In genomic region chr9:21272391-21272790, GRCm38 (mm10) we compare ENCODE assay signal across 22 mouse cellular contexts. TPM values are rescaled to one million over a fixed set of nuclear protein-coding genes. Genes with fewer than 3 reads are reported as not detected.
DNase-seq lines count a peak whose midpoint lies in the region; ATAC-seq and TF ChIP-seq lines count a peak whose summit lies in the region.
"Had no signal": no experiment of that assay in that cellular context is flagged by ENCODE, and none has a peak within 500 bp of the region (broad histone marks: within the 10 kb centered on the region; RNA-seq: fewer than 3 reads in every experiment).

No protein-coding gene starts in this region.

- no peaks in the 10 kb centered on the region for H3K4me1 ChIP-seq in MEL (ENCODE audit: control insufficient read depth in 1 of 2, insufficient read depth in 2 of 2, low read length in 2 of 2)

- no peak overlapping the region for H3ac ChIP-seq in myocyte (ENCODE audit: control insufficient read depth, insufficient read length)

- peak in 1 of 2 experiments; percentile 55; a peak in 1 of 4 replicates for TF ChIP-seq POLR2A in MEL (IDR thresholded peaks at IDR 0.05; ENCODE audit: control insufficient read depth in 1 of 2, insufficient read depth in 1 of 2, low read depth in 1 of 2, low read length in 2 of 2, poor library complexity in 1 of 2)
- TF ChIP-seq POLR2A in myocyte (IDR thresholded peaks at IDR 0.05; ENCODE audit: insufficient read length, low read depth) = no peak

- H3K4me3 ChIP-seq in MEL (ENCODE audit: control insufficient read depth in 1 of 2, insufficient read depth in 1 of 2, low read depth in 2 of 2, low read length in 2 of 2) (no peak overlapping the region), myocyte (no peak overlapping the region)

- no peaks in the 10 kb centered on the region for H3K9me3 ChIP-seq in MEL (replicated peaks; ENCODE audit: insufficient read depth, low read length)
- H3K9me3 ChIP-seq: G1E had no signal

- no peaks in the 10 kb centered on the region for H3K27me3 ChIP-seq in MEL (ENCODE audit: control insufficient read depth in 1 of 2, insufficient read depth in 2 of 2, low read length in 2 of 2)
- H3K27me3 ChIP-seq in myocyte (ENCODE audit: control insufficient read depth, insufficient read depth, insufficient read length) = no peaks in the 10 kb centered on the region
- H3K27me3 ChIP-seq: CH12.LX, Patski had no signal

- peaks cover 0 to 58% of the 10 kb centered on the region in 2 experiments; a peak in 2 of 4 replicates for H3K36me3 ChIP-seq in MEL (ENCODE audit: control insufficient read depth in 1 of 2, insufficient read depth in 2 of 2, low read length in 2 of 2)
- peaks cover 23% of the 10 kb centered on the region for H3K36me3 ChIP-seq in myocyte (ENCODE audit: control insufficient read depth, insufficient read depth)

- peak; percentile 86 for DNase-seq in heart, adult 11 months
- no peak for DNase-seq in heart, adult 18-20 months
- DNase-seq in MEL (ENCODE audit: low read depth, low spot score) = peak; percentile 43
- DNase-seq in cerebellum, adult 9-11 months = no peak
- DNase-seq: adrenal gland, adult 2 months; adrenal gland, adult 8-10 months; adrenal gland, postnatal 10 days; adrenal gland, postnatal 14 days; adrenal gland, postnatal 25 days; adrenal gland, postnatal 36 days; B cell, adult 2 months; cerebellum, adult 11 months; cerebellum, adult 11-12 months; cerebellum, adult 18-20 months; cerebellum, adult 2 months; cerebellum, adult 8-10 months had no signal

- no peak overlapping the region for H3K9ac ChIP-seq in MEL (ENCODE audit: control insufficient read depth, low read depth, low read length, poor library complexity, severe bottlenecking)

- TF ChIP-seq RAD21 in MEL (IDR thresholded peaks at IDR 0.05; ENCODE audit: low read depth, low read length) = no peak

- no peak for TF ChIP-seq CTCF in MEL (IDR thresholded peaks at IDR 0.05 in 2 of 3, conservative IDR thresholded peaks at IDR 0.05 in 1 of 3; ENCODE audit: control insufficient read depth in 1 of 3, insufficient read depth in 1 of 3, low read depth in 2 of 3, low read length in 3 of 3, poor library complexity in 1 of 3, severe bottlenecking in 1 of 3)

- H3K27ac ChIP-seq in MEL (ENCODE audit: control insufficient read depth, low read depth, low read length) = no peak overlapping the region

- no peak for ATAC-seq in activated CD4-positive, CD25-positive, alpha-beta regulatory T cell, adult 4 months
- ATAC-seq: CD4-positive, CD25-positive, alpha-beta regulatory T cell, adult 4 months; Patski had no signal

- no peak for TF ChIP-seq EP300 in MEL (IDR thresholded peaks at IDR 0.05; ENCODE audit: low read depth in 1 of 2, low read length in 2 of 2)

- H3K79me2 ChIP-seq in MEL (ENCODE audit: control insufficient read depth, insufficient read depth, low read length, poor library complexity) (peaks cover 1% of the 10 kb centered on the region; the same call in 1 of the 2 replicates), myocyte (ENCODE audit: control insufficient read depth, insufficient read depth) (no peaks in the 10 kb centered on the region)

- no peak overlapping the region for H3K4me2 ChIP-seq in myocyte (ENCODE audit: low read depth)

TF ChIP-seq in MEL, 35 proteins besides CTCF, POLR2A, EP300 and RAD21:
- no peak for TF ChIP-seq MAFK (IDR thresholded peaks at IDR 0.05; ENCODE audit: borderline replicate concordance, low read depth, low read length)
- TF ChIP-seq ZMIZ1 (IDR thresholded peaks at IDR 0.05; ENCODE audit: low read depth, low read length) = 0 out of 2 replicates have a peak, but pooled peaks have one; percentile 20

TF ChIP-seq in myocyte, 11 proteins besides CTCF, POLR2A, EP300 and RAD21:
- TF ChIP-seq POLR2AphosphoS2 (IDR thresholded peaks at IDR 0.05; ENCODE audit: insufficient read length, low read depth) (peak; percentile 67), MAX (IDR thresholded peaks at IDR 0.05; ENCODE audit: low read depth) (no peak)

RNA-seq across cellular contexts. Expression of gene Atg4d, which starts 7.3 kb away (rescaled TPM):
- 100 to 1,000 TPM in 1 of 2 experiments, 10 to 100 TPM in 1; 82.0 to 101 TPM for total RNA-seq in heart, adult 18-20 months (2021)
- 76.4 and 83.9 TPM in 2 replicates for total RNA-seq in MEL (2012; rRNA removed)
- polyA plus RNA-seq in MEL (2012; ENCODE audit: insufficient read depth in 1 of 2, insufficient read length in 2 of 2, low read depth in 1 of 2, low replicate concordance in 2 of 2, missing spikeins in 1 of 2) (10 to 100 TPM in 1 of 2 experiments, not detected in 1; 99.7 TPM), myocyte (2012; fragmentation: generic; extraction: Trizol) (39.8 TPM)
- 10 to 100 TPM; 24.3 to 26.8 TPM for polyA plus RNA-seq in activated CD4-positive, CD25-positive, alpha-beta regulatory T cell, adult 4 months (2017; shearing (Covaris generic))

RNA-seq across cellular contexts. Expression of gene Kri1, which starts 15.4 kb away (rescaled TPM):
- 10 to 100 TPM; 10.6 to 17.2 TPM for total RNA-seq in heart, adult 18-20 months (2021)
- 175 and 199 TPM in 2 replicates for total RNA-seq in MEL (2012; rRNA removed)
- polyA plus RNA-seq in MEL (2012; ENCODE audit: insufficient read depth in 1 of 2, insufficient read length in 2 of 2, low read depth in 1 of 2, low replicate concordance in 2 of 2, missing spikeins in 1 of 2) (100 to 1,000 TPM in 1 of 2 experiments, 10 to 100 TPM in 1; 76.1 to 233 TPM), myocyte (2012; fragmentation: generic; extraction: Trizol) (31.4 TPM)
- polyA plus RNA-seq in activated CD4-positive, CD25-positive, alpha-beta regulatory T cell, adult 4 months (2017; shearing (Covaris generic)) = 10 to 100 TPM; 20.8 to 26.1 TPM

RNA-seq across cellular contexts. Expression of gene Cdkn2d, which starts 18.8 kb away (rescaled TPM):
- 10 to 100 TPM; 14.3 to 15.9 TPM for total RNA-seq in heart, adult 18-20 months (2021)
- 40.1 and 55.2 TPM in 2 replicates for total RNA-seq in MEL (2012; rRNA removed)
- polyA plus RNA-seq in MEL (2012; ENCODE audit: insufficient read depth in 1 of 2, insufficient read length in 2 of 2, low read depth in 1 of 2, low replicate concordance in 2 of 2, missing spikeins in 1 of 2) (10 to 100 TPM in 1 of 2 experiments, not detected in 1; 67.9 TPM), myocyte (2012; fragmentation: generic; extraction: Trizol) (53.2 TPM)
- 100 to 1,000 TPM; 142 to 158 TPM for polyA plus RNA-seq in activated CD4-positive, CD25-positive, alpha-beta regulatory T cell, adult 4 months (2017; shearing (Covaris generic))

RNA-seq across cellular contexts. Expression of gene S1pr5, which starts 24.1 kb away (rescaled TPM):
- 1 to 10 TPM in 1 of 2 experiments, under 1 TPM in 1; 0.89 to 1.5 TPM for total RNA-seq in heart, adult 18-20 months (2021)
- total RNA-seq in MEL (2012; rRNA removed) = 0.04 TPM in 1 of 2 replicates, not detected in the other
- polyA plus RNA-seq in MEL (2012; ENCODE audit: insufficient read depth in 1 of 2, insufficient read length in 2 of 2, low read depth in 1 of 2, low replicate concordance in 2 of 2, missing spikeins in 1 of 2) = under 1 TPM in 1 of 2 experiments, not detected in 1; 0.08 TPM
- polyA plus RNA-seq in myocyte (2012; fragmentation: generic; extraction: Trizol) = 0.22 TPM
- polyA plus RNA-seq in activated CD4-positive, CD25-positive, alpha-beta regulatory T cell, adult 4 months (2017; shearing (Covaris generic)) = under 1 TPM in 1 of 2 experiments, not detected in 1; 0.34 TPM
- total RNA-seq: CH12.LX had no signal
- polyA plus RNA-seq: G1E, Patski had no signal

RNA-seq across cellular contexts. Expression of gene Keap1, which starts 33.2 kb away (rescaled TPM):
- total RNA-seq in heart, adult 18-20 months (2021) = 10 to 100 TPM; 43.1 to 44.5 TPM
- total RNA-seq in MEL (2012; rRNA removed) = 168 and 174 TPM in 2 replicates
- 100 to 1,000 TPM in 1 of 2 experiments, 10 to 100 TPM in 1; 67.5 to 171 TPM for polyA plus RNA-seq in MEL (2012; ENCODE audit: insufficient read depth in 1 of 2, insufficient read length in 2 of 2, low read depth in 1 of 2, low replicate concordance in 2 of 2, missing spikeins in 1 of 2)
- polyA plus RNA-seq in myocyte (2012; fragmentation: generic; extraction: Trizol) = 34.1 TPM
- 10 to 100 TPM; 16.9 to 30.0 TPM for polyA plus RNA-seq in activated CD4-positive, CD25-positive, alpha-beta regulatory T cell, adult 4 months (2017; shearing (Covaris generic))

Comparison
In these comparisons a context has a peak if more than half of its experiments do, and no peak if none do; other contexts are left out.
1. DNase-seq: peak in heart, adult 11 months (single experiment) and MEL (single experiment); none in heart, adult 18-20 months (0 of 2) and cerebellum, adult 9-11 months (single experiment).